8 mouse cellular contexts compared by ENCODE assay signal in genomic region chr10:13965974-13966829, GRCm38 (mm10). TPM values are rescaled to one million over a fixed set of nuclear protein-coding genes. Genes with fewer than 3 reads are reported as not detected.
A peak's percentile ranks its signal among the peaks of the same experiment; 100 is the strongest.
DNase-seq lines count a peak whose midpoint lies in the region; ATAC-seq and TF ChIP-seq lines count a peak whose summit lies in the region.

Hivep2 (plus strand) TSS chr10:13966075.

- peak within 1 kb of the TSS; percentile 76 for H3K4me3 ChIP-seq in forebrain, embryonic 12.5 days (replicated peaks)
- peak within 1 kb of the TSS; percentile 93 for H3K4me3 ChIP-seq in lung, adult 2 months (replicated peaks; ENCODE audit: extremely low read depth, low read depth, low read length)

- no peaks in the 10 kb centered on the region for H3K9me3 ChIP-seq in forebrain, embryonic 12.5 days

- peaks cover 7% of the 10 kb centered on the region for H3K4me1 ChIP-seq in forebrain, embryonic 12.5 days
- H3K4me1 ChIP-seq in lung, adult 2 months (ENCODE audit: control insufficient read depth, insufficient read depth, low read length) = no peaks in the 10 kb centered on the region

- H3K9ac ChIP-seq in forebrain, embryonic 12.5 days = peak within 1 kb of the TSS; percentile 84

- TF ChIP-seq POLR2A in lung, adult 2 months (IDR thresholded peaks at IDR 0.05; ENCODE audit: borderline replicate concordance, extremely low read depth, low read depth, low read length) = peak; percentile 38; the same call in 1 of the 2 replicates

- H3K4me2 ChIP-seq in forebrain, embryonic 12.5 days = peak within 1 kb of the TSS; percentile 99

- peak within 1 kb of the TSS; percentile 96 for H3K27ac ChIP-seq in forebrain, embryonic 12.5 days

- intact Hi-C loops in heart, postnatal 10 days (cut with DNase I) = loop anchor here (2.0 to 5.0 kb wide), 6 partner anchors 51 to 279 kb away; partner anchors contain the start of gene Aig1

- no peak for TF ChIP-seq CTCF in lung, adult 2 months (IDR thresholded peaks at IDR 0.05; ENCODE audit: insufficient read depth, low read length)

- no peaks in the 10 kb centered on the region for H3K36me3 ChIP-seq in forebrain, embryonic 12.5 days (replicated peaks)

- DNase-seq in CD8-positive naive resting alpha-beta T cell, adult 2 months (ENCODE audit: low read depth in 2 of 2, low spot score in 2 of 2) = peak; percentile 55 to 56
- DNase-seq in adrenal gland, postnatal 36 days = peak; percentile 69 to 82
- peak; percentile 71 to 72 for DNase-seq in heart, postnatal 10 days
- DNase-seq in layer of hippocampus, adult 18-20 months (ENCODE audit: low spot score in 2 of 2) = peak in 1 of 2 experiments; percentile 55
- peak; percentile 68 for DNase-seq in lung, adult 2 months
- DNase-seq in ovary, postnatal 10 days (ENCODE audit: low spot score) = peak; percentile 43
- peak; percentile 51 for DNase-seq in urinary bladder, adult 2 months (ENCODE audit: low spot score)

- whole genome bisulfite sequencing in forebrain, embryonic 12.5 days = under 1% methylated on average over 62 of the region's 67 CpGs
- under 1% methylated on average over 62 of the region's 67 CpGs for WGBS in lung, adult 2 months

- H3K27me3 ChIP-seq in forebrain, embryonic 12.5 days = peaks cover 14% of the 10 kb centered on the region

- peak; percentile 57 for ATAC-seq in forebrain, embryonic 12.5 days (ENCODE audit: low FRiP score)

RNA-seq across cellular contexts. Expression of gene Hivep2, which starts in this region (rescaled TPM):
- total RNA-seq in adrenal gland, postnatal 36 days (2021) = 10 to 100 TPM; 33.7 to 35.1 TPM
- 4.5 and 5.2 TPM in 2 replicates for polyA plus RNA-seq in forebrain, embryonic 12.5 days (2016; fragmentation: Nextera tagmentation; extraction: Ambion mirVana)
- total RNA-seq in heart, postnatal 10 days (2021) = 10 to 100 TPM; 25.7 to 28.4 TPM
- total RNA-seq in layer of hippocampus, adult 18-20 months (2021) = 100 to 1,000 TPM; 181 to 200 TPM
- polyA plus RNA-seq in lung, adult 2 months (2012; rRNA removed) = 7.9 and 11.0 TPM in 2 replicates
- polyA plus RNA-seq in urinary bladder, adult 2 months (2012; rRNA removed) = 14.4 and 18.4 TPM in 2 replicates

Comparison
In these comparisons a context has a peak if more than half of its experiments do, and no peak if none do; other contexts are left out.
1. RNA of gene Hivep2 (total RNA-seq): 181 to 200 TPM in layer of hippocampus, adult 18-20 months; 33.7 to 35.1 TPM in adrenal gland, postnatal 36 days and 25.7 to 28.4 TPM in heart, postnatal 10 days; every median in the first group is over 4 times any median in the second.